Mouse (Mus musculus): ENCODE results near the gene Nat8l. TPM values are rescaled to one million over a fixed set of nuclear protein-coding genes. Genes with fewer than 3 reads are reported as not detected.
"Not testable (repeated sequence)": the region's sequence is repeated elsewhere in the genome, so short reads cannot be mapped to it uniquely, and the experiment has no call there.

Gene Nat8l
- polyA plus RNA-seq (2015; fragmentation: Nextera tagmentation; extraction: Ambion mirVana), result 0.10 and 0.20 TPM in 2 replicates

DNA sequence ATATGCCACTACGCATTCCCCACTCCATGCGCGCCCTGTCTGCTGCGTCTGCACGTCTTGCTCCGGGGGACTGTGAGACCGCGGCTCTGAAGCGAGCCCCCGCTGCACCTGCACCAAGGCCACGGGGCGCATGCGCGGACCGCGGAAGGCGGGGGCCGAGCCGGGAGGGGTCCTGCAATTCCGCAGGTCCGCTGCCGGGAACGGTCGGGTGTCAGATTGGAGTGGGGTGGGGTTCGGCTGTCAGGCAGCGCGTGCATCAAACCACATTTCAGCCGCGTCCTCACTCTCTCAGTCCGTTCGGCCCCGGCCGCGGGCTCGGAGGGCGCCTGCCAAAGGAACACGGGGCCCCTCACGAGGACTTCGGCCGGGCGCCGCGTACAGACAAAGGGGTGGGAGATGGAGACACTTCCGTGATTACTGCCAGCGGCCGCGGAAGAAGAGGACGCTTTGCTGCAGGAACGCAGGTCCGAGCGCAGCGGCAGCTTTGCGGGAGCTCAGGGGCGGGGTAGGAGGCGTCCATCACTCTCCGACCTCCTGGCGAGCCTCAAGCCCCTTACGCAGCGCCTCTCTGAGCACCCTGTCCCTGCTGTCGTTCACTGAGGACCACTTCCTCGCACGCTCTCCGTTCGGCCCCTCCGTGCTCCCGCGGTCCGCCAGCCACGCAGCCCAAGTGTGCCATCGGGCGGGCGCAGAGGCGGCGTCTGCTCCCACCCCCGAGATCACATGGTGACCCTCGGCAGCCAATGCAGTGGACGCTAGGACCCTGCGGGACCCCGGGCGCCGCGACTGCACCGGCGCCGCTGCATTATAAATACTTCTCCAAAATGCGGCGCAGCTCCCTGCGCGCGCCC, at the start of gene Nat8l:
Nat8l (plus strand) TSS at position 142 of the 851 bp plus-strand sequence.
- under 1% methylated on average over 87 of the region's 90 CpGs for WGBS
- ATAC-seq (ENCODE audit: low FRiP score, low read depth), result peak; percentile 78; the same call in 1 of the 2 replicates
- H3K36me3 ChIP-seq, result no peaks in the 10 kb centered on the region
- H3K27me3 ChIP-seq, result peaks cover 71% of the 10 kb centered on the region
- peak within 1 kb of the TSS; percentile 65 for H3K4me3 ChIP-seq
- H3K27ac ChIP-seq, result no peak within 1 kb of the TSS
- peak within 1 kb of the TSS; percentile 98 for H3K4me2 ChIP-seq (replicated peaks)
- H3K9me3 ChIP-seq, result no peaks in the 10 kb centered on the region
- peak within 1 kb of the TSS; percentile 59 for H3K9ac ChIP-seq
- peaks cover 24% of the 10 kb centered on the region for H3K4me1 ChIP-seq

DNA sequence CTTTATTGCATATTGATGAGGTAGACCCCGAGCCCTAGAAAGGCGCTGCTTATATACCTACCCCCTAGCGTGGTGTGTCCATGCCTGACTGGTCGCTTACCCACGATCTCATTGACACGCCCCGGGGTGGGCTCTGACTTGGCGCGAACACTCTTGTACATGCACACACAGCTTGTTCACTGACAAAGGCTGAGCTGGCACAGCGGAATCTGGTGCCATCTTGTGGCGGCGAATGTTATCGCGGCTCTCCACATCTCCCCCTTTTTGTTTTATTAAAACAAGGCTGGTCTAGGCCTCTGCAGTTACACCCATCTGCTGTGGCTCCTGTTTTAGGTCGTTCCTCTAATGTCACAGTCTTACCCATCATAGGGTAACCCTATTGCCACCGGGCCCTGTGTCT, 48.7 kb upstream of the Nat8l start:
- ATAC-seq (ENCODE audit: low FRiP score, low read depth); H3K27me3 ChIP-seq; H3K36me3 ChIP-seq; H3K4me2 ChIP-seq (replicated peaks); H3K4me1 ChIP-seq; H3K4me3 ChIP-seq; H3K27ac ChIP-seq; H3K9ac ChIP-seq: not testable (repeated sequence)
- H3K9me3 ChIP-seq, result peaks cover 23% of the 10 kb centered on the region
- WGBS, result 85% methylated on average over 16 of the region's 16 CpGs

DNA sequence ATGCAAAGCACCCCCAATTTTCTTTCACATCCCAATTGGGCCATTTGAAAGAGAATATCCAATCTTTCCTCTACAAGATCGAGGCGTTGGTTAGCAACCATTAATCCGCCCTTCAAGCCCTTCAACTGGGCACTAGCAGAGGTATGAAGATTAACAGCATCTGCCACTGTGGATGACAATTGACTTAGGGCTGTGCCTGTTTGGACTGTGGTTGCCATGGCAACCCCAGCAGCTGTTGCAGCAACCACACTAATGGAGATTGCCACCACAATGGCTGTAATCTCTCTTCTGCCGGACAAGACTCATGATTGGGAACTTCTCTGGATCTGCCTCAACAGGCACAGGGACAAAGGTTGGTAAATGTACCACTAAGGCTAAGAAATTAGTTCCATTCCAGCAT, 47.5 kb upstream of the Nat8l start:
- H3K9ac ChIP-seq, result no peak overlapping the region
- no peak overlapping the region for H3K4me2 ChIP-seq (replicated peaks)
- peaks cover 26% of the 10 kb centered on the region for H3K9me3 ChIP-seq
- H3K4me3 ChIP-seq, result no peak overlapping the region
- H3K27me3 ChIP-seq, result no peaks in the 10 kb centered on the region
- H3K4me1 ChIP-seq, result no peaks in the 10 kb centered on the region
- H3K36me3 ChIP-seq, result 0 out of 2 replicates have a peak, but pooled peaks cover 5% of the 10 kb centered on the region
- H3K27ac ChIP-seq, result no peak overlapping the region
- ATAC-seq (ENCODE audit: low FRiP score, low read depth), result no peak
- 86% methylated on average over 4 of the region's 4 CpGs for WGBS

DNA sequence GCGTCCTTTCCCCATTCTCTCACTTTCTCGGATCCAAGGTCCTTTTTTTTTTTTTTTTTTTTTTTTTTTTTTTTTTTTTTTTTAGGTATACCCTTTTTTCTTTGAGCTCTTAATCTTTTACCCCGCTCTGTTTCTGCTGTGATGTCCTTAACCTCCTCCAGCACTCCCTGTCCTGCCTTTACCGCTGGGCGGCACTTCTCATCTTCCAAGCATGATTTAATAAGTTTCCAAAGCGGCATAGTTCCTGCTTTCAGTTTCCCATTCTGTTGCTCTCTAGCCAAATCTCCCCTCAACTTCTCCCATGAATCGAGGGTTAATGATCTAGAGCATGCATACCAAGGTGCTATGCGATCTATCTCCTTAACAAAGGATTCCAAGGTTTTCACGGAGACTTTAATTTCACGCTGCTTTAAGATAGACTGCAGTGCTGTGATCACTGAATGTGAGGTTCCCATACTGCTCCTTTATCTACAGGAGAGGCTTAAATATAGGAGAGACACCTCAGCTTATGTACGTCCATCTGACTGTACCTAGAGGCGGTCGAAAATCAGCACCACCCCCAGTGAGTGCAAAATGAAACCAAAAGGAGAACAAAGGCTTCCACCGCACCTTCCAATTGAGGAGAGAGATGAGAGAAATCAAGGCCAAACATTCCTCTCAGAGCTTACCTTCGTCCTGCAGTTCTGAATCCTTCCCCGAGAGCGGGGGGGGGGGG, 42.2 kb upstream of the Nat8l start:
- ATAC-seq (ENCODE audit: low FRiP score, low read depth), result no peak
- Histone ChIP-seq H3K36me3 (no peaks in the 10 kb centered on the region), H3K4me1 (no peaks in the 10 kb centered on the region), H3K9me3 (peaks cover 30% of the 10 kb centered on the region), H3K9ac (no peak overlapping the region), H3K4me3 (no peak overlapping the region), H3K4me2 (replicated peaks) (no peak overlapping the region), H3K27me3 (no peaks in the 10 kb centered on the region), H3K27ac (no peak overlapping the region)
- WGBS, result 86% methylated on average over 17 of the region's 17 CpGs

DNA sequence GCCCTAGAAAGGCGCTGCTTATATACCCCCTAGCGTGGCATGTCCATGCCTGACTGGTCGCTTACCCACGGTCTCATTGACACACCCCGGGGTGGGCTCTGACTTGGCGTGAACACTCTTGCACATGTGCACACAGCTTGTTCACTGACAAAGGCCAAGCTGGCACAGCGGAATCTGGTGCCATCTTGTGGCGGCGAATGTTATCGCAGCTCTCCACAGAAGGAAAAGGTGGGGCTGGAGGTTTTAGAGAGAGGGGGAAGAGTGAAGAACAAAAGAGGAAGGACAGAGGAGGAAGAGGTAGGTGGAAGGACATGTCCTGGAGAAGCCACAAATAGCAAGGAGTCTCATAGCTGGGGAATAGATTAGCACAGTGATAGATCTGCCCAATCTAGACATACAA, 41.4 kb upstream of the Nat8l start:
- no peak for ATAC-seq (ENCODE audit: low FRiP score, low read depth)
- WGBS, result 41% methylated on average over 10 of the region's 10 CpGs
- H3K4me3 ChIP-seq, result no peak overlapping the region
- H3K4me1 ChIP-seq, result no peaks in the 10 kb centered on the region
- no peak overlapping the region for H3K27ac ChIP-seq
- H3K27me3 ChIP-seq, result no peaks in the 10 kb centered on the region
- no peak overlapping the region for H3K4me2 ChIP-seq (replicated peaks)
- no peaks in the 10 kb centered on the region for H3K36me3 ChIP-seq
- H3K9ac ChIP-seq, result no peak overlapping the region
- peaks cover 32% of the 10 kb centered on the region for H3K9me3 ChIP-seq

DNA sequence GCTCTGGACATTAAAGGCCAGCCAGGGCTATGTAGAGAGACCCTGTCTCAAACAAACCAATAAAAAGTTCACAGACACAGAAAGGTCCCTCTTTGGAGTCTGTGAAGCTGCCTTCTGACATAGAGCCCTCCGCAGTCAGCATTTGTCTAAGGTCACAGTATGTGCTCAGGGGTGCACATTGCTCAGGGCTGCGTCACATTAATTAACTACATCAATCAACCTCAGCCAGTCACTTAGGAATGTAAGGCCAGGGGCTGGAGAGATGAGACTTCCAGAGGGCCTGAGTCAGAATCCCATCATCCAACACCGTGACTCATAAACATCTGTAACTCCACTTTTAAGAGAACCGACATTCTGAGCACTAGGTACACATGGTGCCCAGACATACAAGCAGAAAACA, 39.9 kb upstream of the Nat8l start:
- no peaks in the 10 kb centered on the region for H3K36me3 ChIP-seq
- no peaks in the 10 kb centered on the region for H3K4me1 ChIP-seq
- 58% methylated on average over 4 of the region's 4 CpGs for WGBS
- H3K9ac ChIP-seq, result no peak overlapping the region
- H3K27ac ChIP-seq, result no peak overlapping the region
- ATAC-seq (ENCODE audit: low FRiP score, low read depth), result no peak
- H3K9me3 ChIP-seq, result peaks cover 32% of the 10 kb centered on the region
- no peak overlapping the region for H3K4me2 ChIP-seq (replicated peaks)
- H3K4me3 ChIP-seq, result no peak overlapping the region
- no peaks in the 10 kb centered on the region for H3K27me3 ChIP-seq

DNA sequence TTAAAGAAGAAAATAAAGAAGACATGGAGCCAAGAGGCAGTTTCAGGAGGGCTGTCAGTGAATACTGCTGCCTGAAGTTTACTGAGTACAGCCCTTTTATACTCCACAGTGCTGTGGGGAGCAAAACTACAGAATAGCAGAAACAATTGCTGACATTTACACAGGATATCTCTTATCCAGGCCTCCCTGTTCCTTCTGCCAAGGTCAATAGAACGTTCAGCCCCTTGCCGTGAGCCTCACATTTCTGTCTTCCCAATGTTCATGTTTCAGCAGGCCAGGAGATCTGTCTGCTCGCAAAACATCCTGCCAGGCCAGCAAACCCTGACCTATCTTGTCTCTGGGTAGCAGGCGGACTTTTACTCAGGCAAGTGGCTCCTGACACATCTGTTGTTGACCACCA, 36.4 kb upstream of the Nat8l start:
- H3K9ac ChIP-seq, result no peak overlapping the region
- no peaks in the 10 kb centered on the region for H3K4me1 ChIP-seq
- no peak overlapping the region for H3K4me2 ChIP-seq (replicated peaks)
- no peak for ATAC-seq (ENCODE audit: low FRiP score, low read depth)
- H3K4me3 ChIP-seq, result no peak overlapping the region
- peaks cover 19% of the 10 kb centered on the region; the same call in 1 of the 2 replicates for H3K9me3 ChIP-seq
- no peak overlapping the region for H3K27ac ChIP-seq
- no peaks in the 10 kb centered on the region for H3K36me3 ChIP-seq
- 82% methylated on average over 4 of the region's 4 CpGs for WGBS
- H3K27me3 ChIP-seq, result no peaks in the 10 kb centered on the region

DNA sequence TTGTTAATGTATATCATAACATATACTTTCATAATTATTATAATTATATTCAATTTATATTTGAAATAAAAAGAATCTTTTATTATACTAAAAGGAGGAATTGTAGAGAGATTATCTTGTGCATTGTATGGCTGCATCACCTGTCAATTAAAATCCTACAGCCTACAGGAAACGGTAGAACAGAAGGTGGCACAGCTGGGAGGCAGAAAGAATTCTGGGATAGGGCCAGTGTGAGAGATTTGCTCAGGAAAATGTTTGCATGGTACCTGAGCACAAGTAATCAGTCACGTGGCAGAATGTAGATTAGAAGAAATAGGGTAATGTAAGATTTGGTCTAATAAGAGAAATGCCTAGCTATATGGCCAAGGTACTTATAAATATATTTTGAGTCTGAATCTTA, 21.0 kb upstream of the Nat8l start:
- Histone ChIP-seq H3K9ac (no peak overlapping the region), H3K36me3 (0 out of 2 replicates have a peak, but pooled peaks cover 2% of the 10 kb centered on the region), H3K9me3 (no peaks in the 10 kb centered on the region), H3K27me3 (no peaks in the 10 kb centered on the region), H3K27ac (no peak overlapping the region), H3K4me1 (no peaks in the 10 kb centered on the region), H3K4me2 (replicated peaks) (no peak overlapping the region), H3K4me3 (no peak overlapping the region)
- ATAC-seq (ENCODE audit: low FRiP score, low read depth), result no peak
- WGBS, result 53% methylated on average over 2 of the region's 2 CpGs

DNA sequence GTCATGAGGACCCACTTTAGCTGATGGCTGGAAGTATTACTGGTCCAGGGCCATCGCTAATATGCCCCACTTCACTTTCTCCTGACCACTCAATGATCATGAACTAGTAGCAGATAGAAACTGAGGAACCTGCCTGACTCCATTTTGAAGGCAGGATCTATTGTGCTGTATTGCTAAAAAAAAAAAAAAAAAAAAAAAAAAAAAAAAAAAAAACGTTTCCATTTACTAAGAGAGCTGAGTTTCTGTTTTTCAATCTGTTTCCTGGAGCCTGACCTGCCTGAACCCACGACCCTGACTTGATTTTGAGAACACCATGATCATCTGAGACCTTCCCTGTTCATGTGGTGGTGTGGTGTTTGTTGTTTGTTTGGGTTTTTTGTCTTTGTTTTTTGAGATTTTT, 19.5 kb upstream of the Nat8l start:
- 34% methylated on average over 3 of the region's 3 CpGs for WGBS
- H3K9ac ChIP-seq, result no peak overlapping the region
- 0 out of 2 replicates have a peak, but pooled peaks cover 2% of the 10 kb centered on the region for H3K36me3 ChIP-seq
- H3K9me3 ChIP-seq, result no peaks in the 10 kb centered on the region
- ATAC-seq (ENCODE audit: low FRiP score, low read depth), result no peak
- no peaks in the 10 kb centered on the region for H3K4me1 ChIP-seq
- no peak overlapping the region for H3K27ac ChIP-seq
- no peaks in the 10 kb centered on the region for H3K27me3 ChIP-seq
- no peak overlapping the region for H3K4me2 ChIP-seq (replicated peaks)
- no peak overlapping the region for H3K4me3 ChIP-seq

DNA sequence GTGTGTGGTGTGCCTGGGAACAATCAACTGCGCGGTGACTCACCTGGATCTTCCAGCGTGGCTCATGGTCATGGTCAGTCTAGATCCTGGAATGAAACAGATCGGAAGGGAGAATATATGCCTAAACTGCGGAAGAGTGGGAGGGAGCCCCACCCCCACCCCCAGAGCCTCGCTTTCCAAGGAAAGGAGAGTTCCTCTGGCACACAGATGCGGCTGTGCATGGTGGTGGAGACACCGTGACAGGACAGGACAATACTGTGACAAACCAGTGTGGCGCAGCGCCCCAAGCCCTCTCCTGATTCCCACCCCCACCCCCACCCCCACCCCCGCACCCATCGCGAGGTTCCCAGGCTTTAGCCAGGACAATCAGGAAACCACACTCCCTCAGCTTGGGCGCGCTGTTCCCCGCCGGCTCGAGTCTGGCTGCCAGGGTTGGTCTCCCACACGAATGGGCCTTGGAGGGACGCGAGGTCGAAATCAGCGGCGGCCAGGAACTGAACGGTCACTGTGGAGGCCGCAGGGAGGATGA, 13.0 kb upstream of the Nat8l start:
- WGBS, result 5% methylated on average over 26 of the region's 26 CpGs
- ATAC-seq (ENCODE audit: low FRiP score, low read depth), result peak; percentile 37
- Histone ChIP-seq H3K4me1 (peaks cover 18% of the 10 kb centered on the region), H3K36me3 (0 out of 2 replicates have a peak, but pooled peaks cover 12% of the 10 kb centered on the region), H3K4me2 (replicated peaks) (peak overlapping the region; percentile 92), H3K27ac (no peak overlapping the region), H3K4me3 (peak overlapping the region; percentile 84), H3K9ac (peak overlapping the region; percentile 81), H3K9me3 (no peaks in the 10 kb centered on the region), H3K27me3 (no peaks in the 10 kb centered on the region)

DNA sequence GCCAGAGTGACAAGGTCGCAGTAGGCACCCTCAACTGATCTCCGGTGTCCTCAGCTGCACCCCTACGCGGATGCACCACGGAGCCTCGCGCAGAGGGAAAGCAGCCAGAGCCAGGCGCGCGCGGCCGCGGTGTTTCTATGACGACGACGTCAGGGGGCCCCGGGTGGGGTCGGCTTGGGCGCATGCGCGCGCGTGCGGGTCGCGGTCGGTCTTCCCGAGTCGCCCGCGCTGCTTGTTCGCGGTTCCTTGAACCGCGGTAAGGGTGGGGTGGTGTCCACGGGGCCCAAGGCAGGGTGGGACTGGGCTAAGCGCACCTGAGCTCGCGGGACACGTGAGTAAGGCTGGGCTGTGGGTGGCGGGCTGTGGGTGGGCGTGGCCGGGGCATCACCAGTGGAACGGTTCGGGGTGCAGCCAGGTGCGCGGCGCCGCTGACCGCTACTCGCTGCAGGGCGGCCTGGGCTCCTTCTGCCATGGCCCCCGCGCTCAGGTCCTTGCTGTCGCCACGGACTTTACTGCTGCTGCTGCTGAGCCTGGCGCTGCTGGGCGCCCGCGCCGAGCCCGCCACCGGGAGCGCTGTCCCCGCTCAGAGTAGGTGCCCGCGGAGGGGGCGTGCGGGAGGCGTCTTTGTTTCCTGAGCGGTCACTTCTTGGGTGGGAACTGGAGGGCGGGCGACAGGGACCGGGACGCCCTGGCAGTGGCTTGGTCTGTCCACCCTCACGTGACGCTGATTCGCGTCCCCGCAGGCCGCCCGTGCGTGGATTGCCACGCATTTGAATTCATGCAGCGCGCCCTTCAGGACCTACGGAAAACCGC, 12.3 kb upstream of the Nat8l start, which contains the start of gene Gm1673:
Gm1673 (plus strand) TSS at position 125 of the 813 bp plus-strand sequence.
- H3K36me3 ChIP-seq, result 0 out of 2 replicates have a peak, but pooled peaks cover 12% of the 10 kb centered on the region
- peak; percentile 86 for ATAC-seq (ENCODE audit: low FRiP score, low read depth)
- peak within 1 kb of the TSS; percentile 81 for H3K9ac ChIP-seq
- under 1% methylated on average over 88 of the region's 88 CpGs for WGBS
- no peaks in the 10 kb centered on the region for H3K27me3 ChIP-seq
- H3K4me1 ChIP-seq, result peaks cover 18% of the 10 kb centered on the region
- no peaks in the 10 kb centered on the region for H3K9me3 ChIP-seq
- 0 out of 2 replicates have a peak within 1 kb of the TSS, but pooled peaks have one; percentile 29 for H3K27ac ChIP-seq
- H3K4me2 ChIP-seq (replicated peaks), result peak within 1 kb of the TSS; percentile 92
- H3K4me3 ChIP-seq, result peak within 1 kb of the TSS; percentile 84
